Mouse (Mus musculus) neural tube, embryonic 11.5 days (tissue): Measurements from ENCODE around the gene Rab43. TPM values are rescaled to one million over a fixed set of nuclear protein-coding genes. Genes with fewer than 3 reads are reported as not detected.

Experiments used
- ATAC-seq: fragments of 200-750 bp; cut with Nextera tagmentation; 2 replicates; pipeline ENCODE4 v1.8.0; 2017; ENCODE audit warnings: moderate number of reproducible peaks, mild to moderate bottlenecking, moderate TSS enrichment, moderate library complexity; ENCODE audit not compliant: insufficient read depth, low FRiP score, low TSS enrichment
- DNase-seq: peaks from one replicate; pipeline ENCODE4 v3.0.0-alpha.2; 2015; ENCODE audit warnings: low spot score
- H3K27ac ChIP-seq: fragments of 300-500 bp; sonication (generic); 2 replicates; pipeline ENCODE4 v1.5.1; 2014; ENCODE audit warnings: low read depth, mild to moderate bottlenecking, low read length
- H3K27me3 ChIP-seq: fragments of 300-500 bp; sonication (generic); 2 replicates; pipeline ENCODE4 v1.6.1; 2014; ENCODE audit warnings: mild to moderate bottlenecking, low read length, mixed read lengths; ENCODE audit not compliant: control insufficient read depth, insufficient read depth
- H3K36me3 ChIP-seq: fragments of 300-500 bp; sonication (generic); 2 replicates; pipeline ENCODE4 v1.6.1; 2014; ENCODE audit warnings: mild to moderate bottlenecking, low read length, moderate library complexity, mixed read lengths; ENCODE audit not compliant: control insufficient read depth, insufficient read depth
- H3K4me1 ChIP-seq: fragments of 300-500 bp; sonication (generic); 2 replicates; pipeline ENCODE4 v1.6.1; 2014; ENCODE audit warnings: low read length, mixed read lengths; ENCODE audit not compliant: control insufficient read depth, insufficient read depth
- H3K4me2 ChIP-seq: fragments of 300-500 bp; sonication (generic); 2 replicates; pipeline ENCODE4 v1.6.1; 2014; ENCODE audit warnings: low read depth, mild to moderate bottlenecking, moderate library complexity
- H3K4me3 ChIP-seq: fragments of 300-500 bp; sonication (generic); 2 replicates; pipeline ENCODE4 v1.5.1; 2014; ENCODE audit warnings: low read depth, low read length
- H3K9ac ChIP-seq: fragments of 300-500 bp; sonication (generic); 2 replicates; pipeline ENCODE4 v1.6.1; 2014; ENCODE audit warnings: mild to moderate bottlenecking, low read length
- H3K9me3 ChIP-seq: fragments of 300-500 bp; sonication (generic); 2 replicates; pipeline ENCODE4 v1.6.1; 2016; ENCODE audit warnings: low read length; ENCODE audit not compliant: control insufficient read depth
- WGBS: fragments of 180-500 bp; shearing (Covaris S2); extraction: QIAGEN DNeasy Blood & Tissue Kit; methylation state at CpG from one replicate; pipeline ENCODE4 v1.1.7; 2014; 5-methylcytosine and 5-hydroxymethylcytosine counted together
- polyA plus RNA-seq: library from polyadenylated mRNA; unstranded; fragments of >200 nt; fragmentation: Nextera tagmentation; extraction: Ambion mirVana; gene quantifications from 2 replicates; pipeline ENCODE4 v1.2.1, GENCODE M21; 2014

Gene Rab43
- polyA plus RNA-seq, 1 experiment from 2014 or later: 7.9 TPM

- Histone ChIP-seq H3K27ac (no peak overlapping the region), H3K36me3 (peaks cover 4% of the 10 kb centered on the region; the same call in 1 of the 2 replicates), H3K4me1 (no peaks in the 10 kb centered on the region), H3K4me2 (no peak overlapping the region), H3K9ac (no peak overlapping the region), H3K27me3 (no peaks in the 10 kb centered on the region), H3K4me3 (no peak overlapping the region), H3K9me3 (no peaks in the 10 kb centered on the region)
- ATAC-seq: no peak
- no peak for DNase-seq
- 88% methylated on average over 6 of the region's 6 CpGs for WGBS
These were observed 60.4 kb downstream of the Rab43 start for GRCm38 (mm10) chr6:87751574-87751973.

GRCm38 (mm10) chr6:87750184-87750910 lies 61.6 kb downstream of the Rab43 start:
- Histone ChIP-seq H3K4me3 (no peak overlapping the region), H3K27ac (no peak overlapping the region), H3K9ac (no peak overlapping the region), H3K27me3 (no peaks in the 10 kb centered on the region), H3K4me2 (no peak overlapping the region), H3K4me1 (no peaks in the 10 kb centered on the region), H3K9me3 (no peaks in the 10 kb centered on the region), H3K36me3 (no peaks in the 10 kb centered on the region)
- ATAC-seq (no peak), DNase-seq (no peak)
- 90% methylated on average over 8 of the region's 8 CpGs for WGBS

GRCm38 (mm10) chr6:87748531-87748930 lies 63.4 kb downstream of the Rab43 start:
- Histone ChIP-seq H3K4me1 (no peaks in the 10 kb centered on the region), H3K27ac (no peak overlapping the region), H3K4me3 (no peak overlapping the region), H3K4me2 (no peak overlapping the region), H3K27me3 (no peaks in the 10 kb centered on the region), H3K9ac (no peak overlapping the region), H3K36me3 (no peaks in the 10 kb centered on the region), H3K9me3 (no peaks in the 10 kb centered on the region)
- DNase-seq: no peak
- no peak for ATAC-seq
- 89% methylated on average over 6 of the region's 6 CpGs for WGBS

- no peaks in the 10 kb centered on the region for H3K36me3 ChIP-seq
- H3K4me3 ChIP-seq: no peak overlapping the region
- no peak overlapping the region for H3K27ac ChIP-seq
- H3K9ac ChIP-seq: no peak overlapping the region
- no peaks in the 10 kb centered on the region for H3K4me1 ChIP-seq
- H3K9me3 ChIP-seq: no peaks in the 10 kb centered on the region
- H3K27me3 ChIP-seq: no peaks in the 10 kb centered on the region
- 86% methylated on average over 2 of the region's 2 CpGs for WGBS
- ATAC-seq: no peak
- H3K4me2 ChIP-seq: no peak overlapping the region
- DNase-seq: no peak
These were observed 63.9 kb downstream of the Rab43 start for GRCm38 (mm10) chr6:87748078-87748477.

GRCm38 (mm10) chr6:87746849-87747248 lies 65.1 kb downstream of the Rab43 start:
- H3K4me3 ChIP-seq: no peak overlapping the region
- no peak overlapping the region for H3K4me2 ChIP-seq
- no peak overlapping the region for H3K27ac ChIP-seq
- H3K9me3 ChIP-seq: no peaks in the 10 kb centered on the region
- H3K36me3 ChIP-seq: no peaks in the 10 kb centered on the region
- ATAC-seq (no peak), DNase-seq (no peak)
- no peaks in the 10 kb centered on the region for H3K4me1 ChIP-seq
- no peaks in the 10 kb centered on the region for H3K27me3 ChIP-seq
- H3K9ac ChIP-seq: no peak overlapping the region
- 82% methylated on average over 2 of the region's 2 CpGs for WGBS

- H3K9me3 ChIP-seq: no peaks in the 10 kb centered on the region
- H3K27me3 ChIP-seq: no peaks in the 10 kb centered on the region
- H3K4me1 ChIP-seq: no peaks in the 10 kb centered on the region
- H3K36me3 ChIP-seq: no peaks in the 10 kb centered on the region
- ATAC-seq (no peak), DNase-seq (no peak)
- no peak overlapping the region for H3K4me3 ChIP-seq
- H3K9ac ChIP-seq: no peak overlapping the region
- 73% methylated on average over 3 of the region's 3 CpGs for WGBS
- no peak overlapping the region for H3K4me2 ChIP-seq
- no peak overlapping the region for H3K27ac ChIP-seq
These were observed 65.9 kb downstream of the Rab43 start for GRCm38 (mm10) chr6:87746059-87746458.

GRCm38 (mm10) chr6:87745301-87745700 lies 66.7 kb downstream of the Rab43 start:
- 25% methylated on average over 1 of the region's 1 CpGs for WGBS
- no peak overlapping the region for H3K4me3 ChIP-seq
- no peaks in the 10 kb centered on the region for H3K9me3 ChIP-seq
- no peak overlapping the region for H3K4me2 ChIP-seq
- no peaks in the 10 kb centered on the region for H3K36me3 ChIP-seq
- no peak for DNase-seq
- no peaks in the 10 kb centered on the region for H3K4me1 ChIP-seq
- no peak overlapping the region for H3K9ac ChIP-seq
- no peak for ATAC-seq
- no peaks in the 10 kb centered on the region for H3K27me3 ChIP-seq
- H3K27ac ChIP-seq: no peak overlapping the region

- Histone ChIP-seq H3K9ac (no peak overlapping the region), H3K9me3 (no peaks in the 10 kb centered on the region), H3K36me3 (no peaks in the 10 kb centered on the region), H3K4me1 (no peaks in the 10 kb centered on the region), H3K27me3 (no peaks in the 10 kb centered on the region), H3K4me3 (no peak overlapping the region), H3K27ac (no peak overlapping the region), H3K4me2 (no peak overlapping the region)
- DNase-seq (no peak), ATAC-seq (no peak)
- 94% methylated on average over 3 of the region's 3 CpGs for WGBS
These were observed 67.3 kb downstream of the Rab43 start for GRCm38 (mm10) chr6:87744632-87745031.

GRCm38 (mm10) chr6:87743281-87743680 lies 68.7 kb downstream of the Rab43 start:
- Histone ChIP-seq H3K9ac (no peak overlapping the region), H3K27ac (no peak overlapping the region), H3K4me1 (0 out of 2 replicates have a peak, but pooled peaks cover 1% of the 10 kb centered on the region), H3K4me2 (no peak overlapping the region), H3K4me3 (no peak overlapping the region), H3K9me3 (no peaks in the 10 kb centered on the region), H3K27me3 (no peaks in the 10 kb centered on the region), H3K36me3 (no peaks in the 10 kb centered on the region)
- 77% methylated on average over 5 of the region's 5 CpGs for WGBS
- no peak for ATAC-seq
- no peak for DNase-seq
